Mouse (Mus musculus): ENCODE data around the gene Rgs6. TPM values are rescaled to one million over a fixed set of nuclear protein-coding genes. Genes with fewer than 3 reads are reported as not detected.

Gene Rgs6
- polyA plus RNA-seq, 1 experiment = 2.9 TPM

GRCm38 (mm10) chr12:83109891-83110630, 522.0 kb downstream of the Rgs6 start:
- H3K4me1 ChIP-seq (ENCODE audit: control insufficient read depth, insufficient read depth, low read length) = no peaks in the 10 kb centered on the region
- TF ChIP-seq CTCF (conservative IDR thresholded peaks at IDR 0.05; ENCODE audit: insufficient read depth, insufficient read length, low read depth, low read length) (no peak), POLR2A (IDR thresholded peaks at IDR 0.05; ENCODE audit: low read depth, low read length) (no peak)
- H3K27ac ChIP-seq (ENCODE audit: insufficient read depth, low read depth, low read length) = no peak overlapping the region
- WGBS = 66% methylated on average over 11 of the region's 11 CpGs
- no peak overlapping the region for H3K4me3 ChIP-seq (ENCODE audit: insufficient read depth, low read depth, low read length)
- no peaks in the 10 kb centered on the region for H3K36me3 ChIP-seq (ENCODE audit: control insufficient read depth, insufficient read depth, low read length)
- peak; percentile 31 for DNase-seq
- H3K27me3 ChIP-seq (replicated peaks; ENCODE audit: control insufficient read depth, insufficient read depth, low read length) = no peaks in the 10 kb centered on the region

GRCm38 (mm10) chr12:83110711-83111110, 522.6 kb downstream of the Rgs6 start:
- 47% methylated on average over 3 of the region's 3 CpGs for WGBS
- TF ChIP-seq POLR2A (IDR thresholded peaks at IDR 0.05; ENCODE audit: low read depth, low read length) (no peak), CTCF (conservative IDR thresholded peaks at IDR 0.05; ENCODE audit: insufficient read depth, insufficient read length, low read depth, low read length) (no peak)
- H3K36me3 ChIP-seq (ENCODE audit: control insufficient read depth, insufficient read depth, low read length) = no peaks in the 10 kb centered on the region
- DNase-seq = peak; percentile 56
- H3K4me3 ChIP-seq (ENCODE audit: insufficient read depth, low read depth, low read length) = no peak overlapping the region
- H3K27ac ChIP-seq (ENCODE audit: insufficient read depth, low read depth, low read length) = no peak overlapping the region
- H3K4me1 ChIP-seq (ENCODE audit: control insufficient read depth, insufficient read depth, low read length) = no peaks in the 10 kb centered on the region
- no peaks in the 10 kb centered on the region for H3K27me3 ChIP-seq (replicated peaks; ENCODE audit: control insufficient read depth, insufficient read depth, low read length)

GRCm38 (mm10) chr12:83112283-83112682, 524.2 kb downstream of the Rgs6 start:
- peak; percentile 11 for DNase-seq
- Histone ChIP-seq H3K4me1 (ENCODE audit: control insufficient read depth, insufficient read depth, low read length) (no peaks in the 10 kb centered on the region), H3K27ac (ENCODE audit: insufficient read depth, low read depth, low read length) (no peak overlapping the region), H3K27me3 (replicated peaks; ENCODE audit: control insufficient read depth, insufficient read depth, low read length) (no peaks in the 10 kb centered on the region), H3K4me3 (ENCODE audit: insufficient read depth, low read depth, low read length) (no peak overlapping the region), H3K36me3 (ENCODE audit: control insufficient read depth, insufficient read depth, low read length) (no peaks in the 10 kb centered on the region)
- WGBS = 87% methylated on average over 5 of the region's 5 CpGs
- TF ChIP-seq POLR2A (IDR thresholded peaks at IDR 0.05; ENCODE audit: low read depth, low read length) = no peak
- TF ChIP-seq CTCF (conservative IDR thresholded peaks at IDR 0.05; ENCODE audit: insufficient read depth, insufficient read length, low read depth, low read length) = 0 out of 2 replicates have a peak, but pooled peaks have one; percentile 10

DNA sequence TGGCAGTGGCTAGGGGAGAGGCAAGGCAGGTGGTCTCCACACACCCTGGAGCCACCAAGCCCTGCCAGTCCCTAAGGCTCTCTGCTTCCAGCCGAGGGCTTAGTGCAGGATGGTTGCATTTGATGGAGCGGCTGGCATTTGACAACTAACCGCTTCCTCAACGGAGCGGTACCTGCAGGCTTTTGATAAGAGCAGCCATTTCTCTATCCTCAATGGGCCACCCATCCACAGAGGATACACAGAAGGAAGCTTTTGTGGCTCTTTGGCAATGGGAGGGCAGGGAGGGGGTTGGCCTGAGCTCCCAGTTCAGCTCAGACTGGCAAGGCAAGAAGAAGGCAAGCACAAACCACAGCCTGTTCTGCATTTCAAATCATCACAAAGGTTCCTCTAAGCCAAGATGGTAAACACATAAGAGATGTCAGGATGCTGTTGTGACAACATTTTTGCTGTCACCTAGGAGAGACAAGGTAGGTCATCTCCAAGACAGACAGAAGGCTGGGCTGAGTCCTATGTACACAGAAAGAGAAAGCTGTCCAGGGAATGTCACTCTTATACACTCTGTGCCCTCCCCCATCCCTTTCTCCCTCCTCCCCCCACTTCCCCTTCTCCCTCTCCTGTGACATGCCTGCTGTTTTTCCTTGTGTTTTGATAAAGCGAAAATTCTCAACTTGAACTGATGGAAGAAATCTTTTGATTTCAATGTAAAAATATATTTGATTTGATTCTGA, 525.0 kb downstream of the Rgs6 start:
- Histone ChIP-seq H3K27me3 (replicated peaks; ENCODE audit: control insufficient read depth, insufficient read depth, low read length) (no peaks in the 10 kb centered on the region), H3K27ac (ENCODE audit: insufficient read depth, low read depth, low read length) (no peak overlapping the region), H3K4me3 (ENCODE audit: insufficient read depth, low read depth, low read length) (no peak overlapping the region), H3K4me1 (ENCODE audit: control insufficient read depth, insufficient read depth, low read length) (no peaks in the 10 kb centered on the region), H3K36me3 (ENCODE audit: control insufficient read depth, insufficient read depth, low read length) (no peaks in the 10 kb centered on the region)
- TF ChIP-seq POLR2A (IDR thresholded peaks at IDR 0.05; ENCODE audit: low read depth, low read length) (no peak), CTCF (conservative IDR thresholded peaks at IDR 0.05; ENCODE audit: insufficient read depth, insufficient read length, low read depth, low read length) (no peak)
- 79% methylated on average over 6 of the region's 6 CpGs for WGBS
- DNase-seq = no peak

- no peak for DNase-seq
- no peaks in the 10 kb centered on the region for H3K4me1 ChIP-seq (ENCODE audit: control insufficient read depth, insufficient read depth, low read length)
- H3K36me3 ChIP-seq (ENCODE audit: control insufficient read depth, insufficient read depth, low read length) = no peaks in the 10 kb centered on the region
- H3K4me3 ChIP-seq (ENCODE audit: insufficient read depth, low read depth, low read length) = no peak overlapping the region
- 45% methylated on average over 3 of the region's 3 CpGs for WGBS
- no peak overlapping the region for H3K27ac ChIP-seq (ENCODE audit: insufficient read depth, low read depth, low read length)
- TF ChIP-seq CTCF (conservative IDR thresholded peaks at IDR 0.05; ENCODE audit: insufficient read depth, insufficient read length, low read depth, low read length) (no peak), POLR2A (IDR thresholded peaks at IDR 0.05; ENCODE audit: low read depth, low read length) (no peak)
- H3K27me3 ChIP-seq (replicated peaks; ENCODE audit: control insufficient read depth, insufficient read depth, low read length) = no peaks in the 10 kb centered on the region
These were observed 525.9 kb downstream of the Rgs6 start for GRCm38 (mm10) chr12:83113971-83114370.

DNA sequence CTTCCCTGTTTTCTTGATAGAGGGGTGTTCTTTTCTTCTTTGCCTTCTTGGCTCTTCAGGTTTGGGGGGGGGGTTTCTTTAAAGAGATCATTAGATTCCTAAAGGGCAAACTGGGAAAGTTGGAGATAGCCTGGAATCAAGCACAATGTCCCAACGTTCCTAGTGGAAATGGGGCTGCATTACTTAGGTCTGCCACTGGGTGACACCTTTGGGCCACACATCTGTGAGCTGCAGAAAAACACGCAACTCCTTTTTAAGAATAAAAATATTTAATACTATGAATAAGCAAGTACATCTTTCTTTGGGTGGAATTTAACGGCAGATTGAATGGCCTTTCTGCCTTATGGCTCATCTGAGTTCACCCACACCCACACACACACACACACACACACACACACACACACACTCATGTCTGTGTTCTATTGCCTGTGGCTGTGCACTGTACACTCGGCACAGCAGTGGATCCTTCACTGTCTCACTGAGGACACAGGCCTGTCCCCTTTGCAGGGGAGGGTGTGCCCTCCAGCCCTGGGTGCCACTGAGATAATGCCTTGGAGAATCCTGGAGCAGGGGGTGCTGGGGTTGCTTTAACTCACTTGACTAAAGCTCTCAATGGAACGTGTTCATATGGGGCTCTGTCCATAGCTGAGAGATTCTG, 526.4 kb downstream of the Rgs6 start:
- Histone ChIP-seq H3K27me3 (replicated peaks; ENCODE audit: control insufficient read depth, insufficient read depth, low read length) (no peaks in the 10 kb centered on the region), H3K27ac (ENCODE audit: insufficient read depth, low read depth, low read length) (no peak overlapping the region), H3K4me1 (ENCODE audit: control insufficient read depth, insufficient read depth, low read length) (no peaks in the 10 kb centered on the region), H3K4me3 (ENCODE audit: insufficient read depth, low read depth, low read length) (no peak overlapping the region), H3K36me3 (ENCODE audit: control insufficient read depth, insufficient read depth, low read length) (no peaks in the 10 kb centered on the region)
- TF ChIP-seq POLR2A (IDR thresholded peaks at IDR 0.05; ENCODE audit: low read depth, low read length) = no peak
- peak; percentile 92 for TF ChIP-seq CTCF (conservative IDR thresholded peaks at IDR 0.05; ENCODE audit: insufficient read depth, insufficient read length, low read depth, low read length)
- WGBS = 32% methylated on average over 5 of the region's 5 CpGs
- peak; percentile 67 for DNase-seq

GRCm38 (mm10) chr12:83124111-83124510, 536.0 kb downstream of the Rgs6 start:
- Histone ChIP-seq H3K36me3 (ENCODE audit: control insufficient read depth, insufficient read depth, low read length) (no peaks in the 10 kb centered on the region), H3K27ac (ENCODE audit: insufficient read depth, low read depth, low read length) (no peak overlapping the region), H3K4me3 (ENCODE audit: insufficient read depth, low read depth, low read length) (no peak overlapping the region), H3K27me3 (replicated peaks; ENCODE audit: control insufficient read depth, insufficient read depth, low read length) (no peaks in the 10 kb centered on the region), H3K4me1 (ENCODE audit: control insufficient read depth, insufficient read depth, low read length) (no peaks in the 10 kb centered on the region)
- no peak for TF ChIP-seq POLR2A (IDR thresholded peaks at IDR 0.05; ENCODE audit: low read depth, low read length)
- no peak for TF ChIP-seq CTCF (conservative IDR thresholded peaks at IDR 0.05; ENCODE audit: insufficient read depth, insufficient read length, low read depth, low read length)
- no peak for DNase-seq
- 71% methylated on average over 3 of the region's 3 CpGs for WGBS

Measured in kidney, adult 2 months (tissue).